Mouse (Mus musculus) midbrain, embryonic 13.5 days (tissue): ENCODE results near the gene Lmbr1l. TPM values are rescaled to one million over a fixed set of nuclear protein-coding genes. Genes with fewer than 3 reads are reported as not detected.

Experiments used
- ATAC-seq: fragments of 200-750 bp; cut with Nextera tagmentation; 2 replicates; pipeline ENCODE4 v1.8.0; 2017; ENCODE audit warnings: mild to moderate bottlenecking, moderate TSS enrichment, moderate library complexity
- H3K27ac ChIP-seq: fragments of 300-500 bp; sonication (generic); 2 replicates; pipeline ENCODE4 v1.5.1; 2015; ENCODE audit warnings: inconsistent platforms, mild to moderate bottlenecking, moderate library complexity
- H3K27me3 ChIP-seq: fragments of 300-500 bp; sonication (generic); 2 replicates; pipeline ENCODE4 v1.6.1; 2015; ENCODE audit warnings: mild to moderate bottlenecking, inconsistent platforms
- H3K36me3 ChIP-seq: fragments of 300-500 bp; sonication (generic); 2 replicates; pipeline ENCODE4 v1.6.1; 2015; ENCODE audit warnings: mild to moderate bottlenecking, inconsistent platforms
- H3K4me1 ChIP-seq: fragments of 300-500 bp; sonication (generic); replicated peaks from 2 replicates; pipeline ENCODE4 v1.6.1; 2015; ENCODE audit warnings: inconsistent platforms
- H3K4me2 ChIP-seq: fragments of 300-500 bp; sonication (generic); replicated peaks from 2 replicates; pipeline ENCODE4 v1.6.1; 2015; ENCODE audit warnings: moderate library complexity, mild to moderate bottlenecking, inconsistent platforms
- H3K4me3 ChIP-seq: fragments of 300-500 bp; sonication (generic); replicated peaks from 2 replicates; pipeline ENCODE4 v1.5.1; 2015; ENCODE audit warnings: mild to moderate bottlenecking, inconsistent platforms
- H3K9ac ChIP-seq: fragments of 300-500 bp; sonication (generic); replicated peaks from 2 replicates; pipeline ENCODE4 v1.6.1; 2015; ENCODE audit warnings: mild to moderate bottlenecking, inconsistent platforms
- H3K9me3 ChIP-seq: fragments of 300-500 bp; sonication (generic); 2 replicates; pipeline ENCODE4 v1.6.1; 2016; ENCODE audit warnings: mild to moderate bottlenecking, inconsistent platforms
- WGBS: fragments of 180-500 bp; shearing (Covaris S2); methylation state at CpG from one replicate; pipeline ENCODE4 v1.1.7; 2015; 5-methylcytosine and 5-hydroxymethylcytosine counted together
- polyA plus RNA-seq: library from polyadenylated mRNA; unstranded; fragments of >200 nt; fragmentation: Nextera tagmentation; extraction: Ambion mirVana; gene quantifications from 2 replicates; pipeline ENCODE4 v1.2.1, GENCODE M21; 2015

Gene Lmbr1l
- polyA plus RNA-seq, 1 experiment from 2014 or later, result 50.1 TPM

- H3K27me3 ChIP-seq, result no peaks in the 10 kb centered on the region
- peak within 1 kb of the TSS; percentile 99 for H3K27ac ChIP-seq
- ATAC-seq, result peak; percentile 66
- H3K4me2 ChIP-seq, result peak within 1 kb of the TSS; percentile 100
- peaks cover 3% of the 10 kb centered on the region for H3K36me3 ChIP-seq
- peaks cover 50% of the 10 kb centered on the region for H3K4me1 ChIP-seq
- H3K9me3 ChIP-seq, result no peaks in the 10 kb centered on the region
- H3K9ac ChIP-seq, result peak within 1 kb of the TSS; percentile 99
- peak within 1 kb of the TSS; percentile 100 for H3K4me3 ChIP-seq
- under 1% methylated on average over 74 of the region's 94 CpGs for WGBS
These were observed 46.7 kb downstream of the Lmbr1l start, which contains the start of gene Kmt2d for GRCm38 (mm10) chr15:98871070-98871915. Gene Kmt2d, minus strand, starts transcription at chr15:98871204.

- ATAC-seq, result no peak
- no peaks in the 10 kb centered on the region for H3K27me3 ChIP-seq
- WGBS, result under 1% methylated on average over 16 of the region's 16 CpGs
- H3K36me3 ChIP-seq, result peaks cover 12% of the 10 kb centered on the region
- H3K4me3 ChIP-seq, result peak overlapping the region; percentile 100
- no peaks in the 10 kb centered on the region for H3K9me3 ChIP-seq
- peak overlapping the region; percentile 100 for H3K4me2 ChIP-seq
- H3K27ac ChIP-seq, result peak overlapping the region; percentile 99
- peaks cover 50% of the 10 kb centered on the region for H3K4me1 ChIP-seq
- peak overlapping the region; percentile 99 for H3K9ac ChIP-seq
These were observed 47.6 kb downstream of the Lmbr1l start for GRCm38 (mm10) chr15:98870179-98871069.

- Histone ChIP-seq H3K27ac (peak overlapping the region; percentile 11; the same call in 1 of the 2 replicates), H3K27me3 (no peaks in the 10 kb centered on the region), H3K4me2 (peak overlapping the region; percentile 100), H3K9me3 (no peaks in the 10 kb centered on the region), H3K9ac (peak overlapping the region; percentile 99), H3K4me3 (peak overlapping the region; percentile 100), H3K4me1 (peaks cover 50% of the 10 kb centered on the region), H3K36me3 (peaks cover 21% of the 10 kb centered on the region)
- WGBS, result 9% methylated on average over 8 of the region's 8 CpGs
- no peak for ATAC-seq
These were observed 48.5 kb downstream of the Lmbr1l start for GRCm38 (mm10) chr15:98869342-98870178.

GRCm38 (mm10) chr15:98868346-98869063, 49.5 kb downstream of the Lmbr1l start:
- Histone ChIP-seq H3K4me3 (peak overlapping the region; percentile 100), H3K27me3 (no peaks in the 10 kb centered on the region), H3K9me3 (no peaks in the 10 kb centered on the region), H3K9ac (peak overlapping the region; percentile 99), H3K4me2 (peak overlapping the region; percentile 100), H3K4me1 (peaks cover 50% of the 10 kb centered on the region), H3K27ac (no peak overlapping the region), H3K36me3 (peaks cover 31% of the 10 kb centered on the region)
- WGBS, result 32% methylated on average over 11 of the region's 11 CpGs
- no peak for ATAC-seq

GRCm38 (mm10) chr15:98867321-98867720, 50.7 kb downstream of the Lmbr1l start:
- peak overlapping the region; percentile 100 for H3K4me3 ChIP-seq
- 0 out of 2 replicates have a peak overlapping the region, but pooled peaks have one; percentile 2 for H3K9ac ChIP-seq

GRCm38 (mm10) chr15:98866501-98866900, 51.5 kb downstream of the Lmbr1l start:
- H3K9me3 ChIP-seq, result no peaks in the 10 kb centered on the region
- H3K27me3 ChIP-seq, result no peaks in the 10 kb centered on the region
- no peak overlapping the region for H3K4me2 ChIP-seq
- H3K4me3 ChIP-seq, result no peak overlapping the region
- WGBS, result 90% methylated on average over 5 of the region's 5 CpGs
- ATAC-seq, result no peak
- peaks cover 40% of the 10 kb centered on the region for H3K4me1 ChIP-seq
- no peak overlapping the region for H3K27ac ChIP-seq
- H3K9ac ChIP-seq, result no peak overlapping the region
- H3K36me3 ChIP-seq, result peaks cover 51% of the 10 kb centered on the region

More at GRCm38 (mm10) chr15:98867321-98867720, 50.7 kb downstream of the Lmbr1l start:
- Histone ChIP-seq H3K27ac (no peak overlapping the region), H3K4me2 (peak overlapping the region; percentile 100), H3K9me3 (no peaks in the 10 kb centered on the region), H3K4me1 (peaks cover 40% of the 10 kb centered on the region), H3K36me3 (peaks cover 43% of the 10 kb centered on the region), H3K27me3 (no peaks in the 10 kb centered on the region)
- ATAC-seq, result no peak
- WGBS, result 78% methylated on average over 6 of the region's 6 CpGs

GRCm38 (mm10) chr15:98865771-98866170, 52.3 kb downstream of the Lmbr1l start:
- Histone ChIP-seq H3K36me3 (peaks cover 59% of the 10 kb centered on the region), H3K9me3 (no peaks in the 10 kb centered on the region), H3K9ac (no peak overlapping the region), H3K4me2 (no peak overlapping the region), H3K27me3 (no peaks in the 10 kb centered on the region), H3K27ac (no peak overlapping the region), H3K4me3 (no peak overlapping the region), H3K4me1 (peaks cover 40% of the 10 kb centered on the region)
- ATAC-seq, result no peak
- WGBS, result 93% methylated on average over 8 of the region's 8 CpGs

GRCm38 (mm10) chr15:98864951-98865350, 53.1 kb downstream of the Lmbr1l start:
- no peak for ATAC-seq
- WGBS, result 97% methylated on average over 6 of the region's 6 CpGs
- Histone ChIP-seq H3K9ac (no peak overlapping the region), H3K4me3 (no peak overlapping the region), H3K36me3 (peaks cover 67% of the 10 kb centered on the region), H3K4me1 (peaks cover 34% of the 10 kb centered on the region), H3K4me2 (no peak overlapping the region), H3K9me3 (no peaks in the 10 kb centered on the region), H3K27ac (no peak overlapping the region), H3K27me3 (no peaks in the 10 kb centered on the region)

GRCm38 (mm10) chr15:98863451-98863958, 54.5 kb downstream of the Lmbr1l start:
- no peak overlapping the region for H3K4me2 ChIP-seq
- H3K4me3 ChIP-seq, result no peak overlapping the region
- no peak overlapping the region for H3K9ac ChIP-seq
- WGBS, result 93% methylated on average over 12 of the region's 12 CpGs
- peaks cover 20% of the 10 kb centered on the region for H3K4me1 ChIP-seq
- no peaks in the 10 kb centered on the region for H3K27me3 ChIP-seq
- H3K9me3 ChIP-seq, result no peaks in the 10 kb centered on the region
- peaks cover 81% of the 10 kb centered on the region for H3K36me3 ChIP-seq
- no peak for ATAC-seq
- H3K27ac ChIP-seq, result no peak overlapping the region

GRCm38 (mm10) chr15:98861701-98862410, 56.2 kb downstream of the Lmbr1l start:
- Histone ChIP-seq H3K9ac (no peak overlapping the region), H3K4me2 (no peak overlapping the region), H3K36me3 (peaks cover 98% of the 10 kb centered on the region), H3K9me3 (no peaks in the 10 kb centered on the region), H3K27ac (no peak overlapping the region), H3K4me1 (peaks cover 3% of the 10 kb centered on the region), H3K27me3 (no peaks in the 10 kb centered on the region), H3K4me3 (no peak overlapping the region)
- WGBS, result 90% methylated on average over 21 of the region's 21 CpGs
- ATAC-seq, result no peak
